Mouse (Mus musculus) neural tube, embryonic 11.5 days (tissue): ENCODE results near the gene Vmn1r16. TPM values are rescaled to one million over a fixed set of nuclear protein-coding genes. Genes with fewer than 3 reads are reported as not detected.
"Not testable (repeated sequence)": the region's sequence is repeated elsewhere in the genome, so short reads cannot be mapped to it uniquely, and the experiment has no call there.

Experiments used
- ATAC-seq: fragments of 200-750 bp; cut with Nextera tagmentation; 2 replicates; pipeline ENCODE4 v1.8.0; 2017; ENCODE audit warnings: moderate number of reproducible peaks, mild to moderate bottlenecking, moderate TSS enrichment, moderate library complexity; ENCODE audit not compliant: insufficient read depth, low FRiP score, low TSS enrichment
- DNase-seq: peaks from one replicate; pipeline ENCODE4 v3.0.0-alpha.2; 2015; ENCODE audit warnings: low spot score
- H3K27ac ChIP-seq: fragments of 300-500 bp; sonication (generic); 2 replicates; pipeline ENCODE4 v1.5.1; 2014; ENCODE audit warnings: low read depth, mild to moderate bottlenecking, low read length
- H3K27me3 ChIP-seq: fragments of 300-500 bp; sonication (generic); 2 replicates; pipeline ENCODE4 v1.6.1; 2014; ENCODE audit warnings: mild to moderate bottlenecking, low read length, mixed read lengths; ENCODE audit not compliant: control insufficient read depth, insufficient read depth
- H3K36me3 ChIP-seq: fragments of 300-500 bp; sonication (generic); 2 replicates; pipeline ENCODE4 v1.6.1; 2014; ENCODE audit warnings: mild to moderate bottlenecking, low read length, moderate library complexity, mixed read lengths; ENCODE audit not compliant: control insufficient read depth, insufficient read depth
- H3K4me1 ChIP-seq: fragments of 300-500 bp; sonication (generic); 2 replicates; pipeline ENCODE4 v1.6.1; 2014; ENCODE audit warnings: low read length, mixed read lengths; ENCODE audit not compliant: control insufficient read depth, insufficient read depth
- H3K4me2 ChIP-seq: fragments of 300-500 bp; sonication (generic); 2 replicates; pipeline ENCODE4 v1.6.1; 2014; ENCODE audit warnings: low read depth, mild to moderate bottlenecking, moderate library complexity
- H3K4me3 ChIP-seq: fragments of 300-500 bp; sonication (generic); 2 replicates; pipeline ENCODE4 v1.5.1; 2014; ENCODE audit warnings: low read depth, low read length
- H3K9ac ChIP-seq: fragments of 300-500 bp; sonication (generic); 2 replicates; pipeline ENCODE4 v1.6.1; 2014; ENCODE audit warnings: mild to moderate bottlenecking, low read length
- H3K9me3 ChIP-seq: fragments of 300-500 bp; sonication (generic); 2 replicates; pipeline ENCODE4 v1.6.1; 2016; ENCODE audit warnings: low read length; ENCODE audit not compliant: control insufficient read depth
- WGBS: fragments of 180-500 bp; shearing (Covaris S2); extraction: QIAGEN DNeasy Blood & Tissue Kit; methylation state at CpG from one replicate; pipeline ENCODE4 v1.1.7; 2014; 5-methylcytosine and 5-hydroxymethylcytosine counted together
- polyA plus RNA-seq: library from polyadenylated mRNA; unstranded; fragments of >200 nt; fragmentation: Nextera tagmentation; extraction: Ambion mirVana; gene quantifications from 2 replicates; pipeline ENCODE4 v1.2.1, GENCODE M21; 2014

The Vmn1r16 gene
- not detected in 2 replicates for polyA plus RNA-seq

- Histone ChIP-seq H3K27me3 (no peaks in the 10 kb centered on the region), H3K9me3 (no peaks in the 10 kb centered on the region), H3K9ac (no peak within 1 kb of the TSS), H3K4me2 (no peak within 1 kb of the TSS), H3K36me3 (no peaks in the 10 kb centered on the region), H3K4me1 (no peaks in the 10 kb centered on the region), H3K4me3 (no peak within 1 kb of the TSS), H3K27ac (no peak within 1 kb of the TSS)
- 83% methylated on average over 3 of the region's 3 CpGs for WGBS
- no peak for DNase-seq
- no peak for ATAC-seq
These were observed at the start of gene Vmn1r16 for GRCm38 (mm10) chr6:57329394-57329793. Vmn1r16 (minus strand) TSS chr6:57329494.

GRCm38 (mm10) chr6:57367496-57367895 is 38.2 kb upstream of the Vmn1r16 start:
- no peak overlapping the region for H3K4me3 ChIP-seq
- H3K4me1 ChIP-seq = no peaks in the 10 kb centered on the region
- H3K27ac ChIP-seq = no peak overlapping the region
- H3K9ac ChIP-seq = no peak overlapping the region
- 81% methylated on average over 1 of the region's 1 CpGs for WGBS
- ATAC-seq = no peak
- no peaks in the 10 kb centered on the region for H3K36me3 ChIP-seq
- no peaks in the 10 kb centered on the region for H3K9me3 ChIP-seq
- H3K27me3 ChIP-seq = no peaks in the 10 kb centered on the region
- H3K4me2 ChIP-seq = no peak overlapping the region
- no peak for DNase-seq

GRCm38 (mm10) chr6:57365866-57366265 is 36.6 kb upstream of the Vmn1r16 start:
- H3K4me3 ChIP-seq, H3K27me3 ChIP-seq, DNase-seq, H3K4me2 ChIP-seq, ATAC-seq, H3K36me3 ChIP-seq, H3K9me3 ChIP-seq, H3K9ac ChIP-seq, H3K4me1 ChIP-seq, H3K27ac ChIP-seq: not testable (repeated sequence)
- 73% methylated on average over 1 of the region's 1 CpGs for WGBS

DNA sequence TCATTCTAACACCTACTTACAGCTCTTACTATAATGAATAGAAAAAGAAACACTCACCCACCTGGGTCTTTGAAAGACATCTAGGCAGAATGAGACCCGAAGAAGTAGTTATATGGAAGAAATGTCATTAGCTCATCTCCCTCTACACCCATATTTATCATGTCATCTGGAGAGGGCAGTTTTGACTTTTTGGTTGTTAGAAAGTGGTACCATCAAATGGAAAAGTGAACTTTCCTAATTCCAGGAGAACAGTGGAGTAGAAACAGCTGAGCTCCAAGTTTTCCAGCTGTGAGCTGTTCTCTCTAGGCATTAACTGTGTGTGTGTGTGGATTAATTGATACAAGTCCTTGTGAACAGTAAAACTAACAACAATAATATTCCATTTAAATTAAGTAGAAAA is 34.3 kb upstream of the Vmn1r16 start, which contains the start of gene Vmn1r17:
Vmn1r17 (minus strand) TSS at position 101 of the 400 bp plus-strand sequence.
- Histone ChIP-seq H3K9me3 (no peaks in the 10 kb centered on the region), H3K27ac (no peak within 1 kb of the TSS), H3K4me3 (no peak within 1 kb of the TSS), H3K27me3 (no peaks in the 10 kb centered on the region), H3K4me2 (no peak within 1 kb of the TSS), H3K4me1 (no peaks in the 10 kb centered on the region), H3K9ac (no peak within 1 kb of the TSS), H3K36me3 (no peaks in the 10 kb centered on the region)
- ATAC-seq = no peak
- 88% methylated on average over 1 of the region's 1 CpGs for whole genome bisulfite sequencing
- no peak for DNase-seq

DNA sequence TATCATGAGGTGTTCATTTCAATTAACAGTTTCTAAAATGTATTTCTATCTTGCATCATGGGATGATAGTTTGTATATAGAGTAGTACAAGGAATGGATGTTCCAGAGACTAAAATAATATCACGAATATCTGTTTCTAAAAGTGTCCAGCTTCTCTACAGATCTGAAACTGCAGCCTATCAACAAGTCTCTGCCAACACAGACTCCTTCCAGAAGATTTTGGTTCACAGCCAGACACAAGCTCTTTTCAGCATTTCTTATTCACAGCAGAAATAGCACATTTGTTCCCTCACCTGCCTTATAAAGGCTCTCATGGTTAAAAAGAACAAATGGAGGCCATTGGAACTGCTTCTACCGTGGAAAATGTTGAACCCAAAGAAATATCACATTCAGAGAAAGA is 27.6 kb upstream of the Vmn1r16 start:
- no peak for DNase-seq
- no peak for ATAC-seq

DNA sequence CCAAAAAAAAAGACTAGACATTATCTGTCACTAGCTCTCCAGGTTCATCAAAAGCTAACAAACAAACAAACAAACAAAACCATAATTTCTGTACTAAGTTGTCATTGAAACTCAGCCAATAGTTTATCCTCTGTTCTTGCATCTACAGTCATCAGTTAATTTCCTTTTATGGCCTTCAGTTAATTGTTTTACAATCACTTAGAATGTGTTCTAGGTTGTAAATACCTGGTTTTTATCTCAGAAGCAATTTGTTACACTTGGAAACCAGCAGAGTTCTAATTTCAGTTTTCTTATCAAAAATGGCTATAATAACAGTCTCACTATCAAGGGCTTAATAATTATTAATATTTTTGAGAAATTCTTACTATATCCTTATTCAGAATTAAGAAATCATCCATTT is 3.1 kb downstream of the Vmn1r16 start:
- Histone ChIP-seq H3K9me3 (no peaks in the 10 kb centered on the region), H3K4me2 (no peak overlapping the region), H3K27me3 (no peaks in the 10 kb centered on the region), H3K4me3 (no peak overlapping the region), H3K36me3 (no peaks in the 10 kb centered on the region), H3K9ac (no peak overlapping the region), H3K27ac (no peak overlapping the region), H3K4me1 (no peaks in the 10 kb centered on the region)
- ATAC-seq (no peak), DNase-seq (no peak)

More for the DNA sequence above, 27.6 kb upstream of the Vmn1r16 start:
- Histone ChIP-seq H3K4me1 (no peaks in the 10 kb centered on the region), H3K9ac (no peak overlapping the region), H3K9me3 (no peaks in the 10 kb centered on the region), H3K36me3 (no peaks in the 10 kb centered on the region), H3K4me2 (no peak overlapping the region), H3K27me3 (no peaks in the 10 kb centered on the region), H3K4me3 (no peak overlapping the region), H3K27ac (no peak overlapping the region)
- WGBS = 81% methylated on average over 2 of the region's 2 CpGs

DNA sequence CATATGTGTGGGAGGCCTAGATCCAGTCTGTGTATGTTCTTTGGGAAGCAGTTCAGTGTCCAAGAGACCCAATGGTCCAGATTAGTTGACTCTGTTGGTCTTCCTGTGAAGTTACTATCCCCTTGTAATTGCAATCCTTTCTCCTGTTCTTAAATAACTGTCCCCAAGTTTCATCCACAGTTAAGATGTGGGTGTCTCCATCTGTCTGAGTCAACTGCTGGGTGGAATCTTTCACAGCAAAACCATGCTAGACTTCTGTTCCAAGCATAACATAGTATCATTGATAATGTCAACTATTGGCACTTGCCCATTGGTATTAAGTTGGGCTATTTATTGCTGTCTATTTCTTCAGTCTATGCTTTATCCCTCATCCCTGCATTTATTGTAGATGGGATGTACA is 50.3 kb downstream of the Vmn1r16 start:
- H3K9ac ChIP-seq = no peak overlapping the region
- ATAC-seq (no peak), DNase-seq (no peak)
- H3K4me3 ChIP-seq = no peak overlapping the region
- H3K27ac ChIP-seq = no peak overlapping the region
- H3K9me3 ChIP-seq = no peaks in the 10 kb centered on the region
- H3K27me3 ChIP-seq = no peaks in the 10 kb centered on the region
- no peaks in the 10 kb centered on the region for H3K4me1 ChIP-seq
- H3K36me3 ChIP-seq = no peaks in the 10 kb centered on the region
- H3K4me2 ChIP-seq = no peak overlapping the region

DNA sequence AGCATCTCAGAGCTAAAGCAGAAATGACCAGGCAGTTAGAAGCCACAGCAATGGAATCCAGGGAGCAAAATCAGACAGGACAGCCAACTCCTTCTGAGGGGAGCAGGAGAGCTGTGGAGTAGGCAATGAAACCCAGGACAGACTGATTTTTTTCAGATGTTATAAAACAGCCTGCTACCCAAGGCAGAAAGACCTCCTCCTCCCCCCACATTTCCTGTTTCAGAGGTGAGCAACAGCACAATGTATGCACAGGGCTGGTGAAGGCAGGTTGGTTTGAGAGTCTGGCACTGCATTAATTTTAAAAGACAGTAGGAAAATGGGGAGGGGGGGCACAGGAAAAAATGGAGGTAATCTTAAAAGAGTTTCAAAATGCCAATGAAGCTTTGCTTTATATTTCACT is 56.8 kb downstream of the Vmn1r16 start:
- Histone ChIP-seq H3K9ac (no peak overlapping the region), H3K9me3 (no peaks in the 10 kb centered on the region), H3K27me3 (no peaks in the 10 kb centered on the region), H3K4me1 (no peaks in the 10 kb centered on the region), H3K36me3 (no peaks in the 10 kb centered on the region), H3K27ac (no peak overlapping the region), H3K4me2 (no peak overlapping the region), H3K4me3 (no peak overlapping the region)
- ATAC-seq (no peak), DNase-seq (no peak)

- Histone ChIP-seq H3K4me3 (no peak overlapping the region), H3K27me3 (no peaks in the 10 kb centered on the region), H3K36me3 (no peaks in the 10 kb centered on the region), H3K9ac (no peak overlapping the region), H3K27ac (no peak overlapping the region), H3K4me1 (no peaks in the 10 kb centered on the region), H3K9me3 (no peaks in the 10 kb centered on the region), H3K4me2 (no peak overlapping the region)
- DNase-seq (no peak), ATAC-seq (no peak)
- 74% methylated on average over 3 of the region's 3 CpGs for WGBS
These were observed 57.4 kb downstream of the Vmn1r16 start for GRCm38 (mm10) chr6:57271881-57272280.
